Mouse (Mus musculus): Measurements from ENCODE around the gene Mrpl23. TPM values are rescaled to one million over a fixed set of nuclear protein-coding genes. Genes with fewer than 3 reads are reported as not detected.

Gene Mrpl23
- polyA plus RNA-seq, 1 experiment, result 8.8 TPM

- Histone ChIP-seq H3K4me3 (ENCODE audit: insufficient read depth, low read depth, low read length) (no peak overlapping the region), H3K4me1 (ENCODE audit: control insufficient read depth, insufficient read depth, insufficient read length, low read length) (peaks cover 5% of the 10 kb centered on the region), H3K27ac (replicated peaks; ENCODE audit: low read depth, low read length) (no peak overlapping the region)
Observed at GRCm38 (mm10) chr7:142535832-142536231, 3.3 kb downstream of the Mrpl23 start.

GRCm38 (mm10) chr7:142537181-142537580 is 4.7 kb downstream of the Mrpl23 start:
- Histone ChIP-seq H3K27ac (replicated peaks; ENCODE audit: low read depth, low read length) (no peak overlapping the region), H3K4me1 (ENCODE audit: control insufficient read depth, insufficient read depth, insufficient read length, low read length) (peaks cover 5% of the 10 kb centered on the region)

GRCm38 (mm10) chr7:142537879-142538278 is 5.4 kb downstream of the Mrpl23 start:
- H3K27ac ChIP-seq (replicated peaks; ENCODE audit: low read depth, low read length), result no peak overlapping the region
- H3K4me3 ChIP-seq (ENCODE audit: insufficient read depth, low read depth, low read length), result no peak overlapping the region
- peaks cover 5% of the 10 kb centered on the region for H3K4me1 ChIP-seq (ENCODE audit: control insufficient read depth, insufficient read depth, insufficient read length, low read length)

More at GRCm38 (mm10) chr7:142537181-142537580, 4.7 kb downstream of the Mrpl23 start:
- H3K4me3 ChIP-seq (ENCODE audit: insufficient read depth, low read depth, low read length), result no peak overlapping the region

GRCm38 (mm10) chr7:142538291-142538690 is 5.8 kb downstream of the Mrpl23 start:
- peaks cover 5% of the 10 kb centered on the region for H3K4me1 ChIP-seq (ENCODE audit: control insufficient read depth, insufficient read depth, insufficient read length, low read length)
- no peak overlapping the region for H3K4me3 ChIP-seq (ENCODE audit: insufficient read depth, low read depth, low read length)
- H3K27ac ChIP-seq (replicated peaks; ENCODE audit: low read depth, low read length), result no peak overlapping the region

- Histone ChIP-seq H3K4me1 (ENCODE audit: control insufficient read depth, insufficient read depth, insufficient read length, low read length) (peaks cover 4% of the 10 kb centered on the region), H3K27ac (replicated peaks; ENCODE audit: low read depth, low read length) (no peak overlapping the region), H3K4me3 (ENCODE audit: insufficient read depth, low read depth, low read length) (no peak overlapping the region)
Observed at GRCm38 (mm10) chr7:142538766-142539165, 6.3 kb downstream of the Mrpl23 start.

- H3K4me1 ChIP-seq (ENCODE audit: control insufficient read depth, insufficient read depth, insufficient read length, low read length), result no peaks in the 10 kb centered on the region
- H3K27ac ChIP-seq (replicated peaks; ENCODE audit: low read depth, low read length), result no peak overlapping the region
- no peak overlapping the region for H3K4me3 ChIP-seq (ENCODE audit: insufficient read depth, low read depth, low read length)
Observed at GRCm38 (mm10) chr7:142539828-142540227, 7.3 kb downstream of the Mrpl23 start.

GRCm38 (mm10) chr7:142542771-142543303 is 10.4 kb downstream of the Mrpl23 start:
- Histone ChIP-seq H3K27ac (replicated peaks; ENCODE audit: low read depth, low read length) (no peak overlapping the region), H3K4me3 (ENCODE audit: insufficient read depth, low read depth, low read length) (no peak overlapping the region)

GRCm38 (mm10) chr7:142545967-142546366 is 13.5 kb downstream of the Mrpl23 start:
- no peaks in the 10 kb centered on the region for H3K4me1 ChIP-seq (ENCODE audit: control insufficient read depth, insufficient read depth, insufficient read length, low read length)
- no peak overlapping the region for H3K4me3 ChIP-seq (ENCODE audit: insufficient read depth, low read depth, low read length)
- no peak overlapping the region for H3K27ac ChIP-seq (replicated peaks; ENCODE audit: low read depth, low read length)

More at GRCm38 (mm10) chr7:142542771-142543303, 10.4 kb downstream of the Mrpl23 start:
- no peaks in the 10 kb centered on the region for H3K4me1 ChIP-seq (ENCODE audit: control insufficient read depth, insufficient read depth, insufficient read length, low read length)

GRCm38 (mm10) chr7:142547874-142548273 is 15.4 kb downstream of the Mrpl23 start:
- Histone ChIP-seq H3K4me3 (ENCODE audit: insufficient read depth, low read depth, low read length) (no peak overlapping the region), H3K27ac (replicated peaks; ENCODE audit: low read depth, low read length) (no peak overlapping the region), H3K4me1 (ENCODE audit: control insufficient read depth, insufficient read depth, insufficient read length, low read length) (no peaks in the 10 kb centered on the region)

- Histone ChIP-seq H3K27ac (replicated peaks; ENCODE audit: low read depth, low read length) (no peak overlapping the region), H3K4me3 (ENCODE audit: insufficient read depth, low read depth, low read length) (no peak overlapping the region), H3K4me1 (ENCODE audit: control insufficient read depth, insufficient read depth, insufficient read length, low read length) (no peaks in the 10 kb centered on the region)
Observed at GRCm38 (mm10) chr7:142548706-142549105, 16.2 kb downstream of the Mrpl23 start.

GRCm38 (mm10) chr7:142549941-142550763 is 17.7 kb downstream of the Mrpl23 start:
- no peak overlapping the region for H3K27ac ChIP-seq (replicated peaks; ENCODE audit: low read depth, low read length)
- no peak overlapping the region for H3K4me3 ChIP-seq (ENCODE audit: insufficient read depth, low read depth, low read length)
- H3K4me1 ChIP-seq (ENCODE audit: control insufficient read depth, insufficient read depth, insufficient read length, low read length), result no peaks in the 10 kb centered on the region

- Histone ChIP-seq H3K4me3 (ENCODE audit: insufficient read depth, low read depth, low read length) (no peak overlapping the region), H3K4me1 (ENCODE audit: control insufficient read depth, insufficient read depth, insufficient read length, low read length) (no peaks in the 10 kb centered on the region), H3K27ac (replicated peaks; ENCODE audit: low read depth, low read length) (no peak overlapping the region)
Observed at GRCm38 (mm10) chr7:142550935-142551373, 18.5 kb downstream of the Mrpl23 start.

- H3K27ac ChIP-seq (replicated peaks; ENCODE audit: low read depth, low read length), result no peak overlapping the region
- H3K4me1 ChIP-seq (ENCODE audit: control insufficient read depth, insufficient read depth, insufficient read length, low read length), result no peaks in the 10 kb centered on the region
- no peak overlapping the region for H3K4me3 ChIP-seq (ENCODE audit: insufficient read depth, low read depth, low read length)
Observed at GRCm38 (mm10) chr7:142551691-142552090, 19.2 kb downstream of the Mrpl23 start.

GRCm38 (mm10) chr7:142552591-142553416 is 20.3 kb downstream of the Mrpl23 start:
- Histone ChIP-seq H3K27ac (replicated peaks; ENCODE audit: low read depth, low read length) (no peak overlapping the region), H3K4me3 (ENCODE audit: insufficient read depth, low read depth, low read length) (no peak overlapping the region), H3K4me1 (ENCODE audit: control insufficient read depth, insufficient read depth, insufficient read length, low read length) (no peaks in the 10 kb centered on the region)
